Mouse (Mus musculus): Measurements from ENCODE around the gene Prdm5. TPM values are rescaled to one million over a fixed set of nuclear protein-coding genes. Genes with fewer than 3 reads are reported as not detected.

The Prdm5 gene
- polyA plus RNA-seq, 1 experiment from 2014 or later = 14.1 TPM

- H3K9ac ChIP-seq (ENCODE audit: low read length) = no peak overlapping the region
- WGBS = 89% methylated on average over 1 of the region's 1 CpGs
- H3K9me3 ChIP-seq (ENCODE audit: control insufficient read depth, low read length) = no peaks in the 10 kb centered on the region
- no peaks in the 10 kb centered on the region for H3K27me3 ChIP-seq (ENCODE audit: control insufficient read depth, insufficient read depth, low read length)
- no peak overlapping the region for H3K4me2 ChIP-seq (ENCODE audit: low read length)
- H3K36me3 ChIP-seq (ENCODE audit: control insufficient read depth, insufficient read depth, low read length) = peaks cover 23% of the 10 kb centered on the region
- no peak overlapping the region for H3K4me3 ChIP-seq (ENCODE audit: control insufficient read depth in 1 of 2, insufficient read depth in 1 of 2, low read depth in 1 of 2, low read length in 2 of 2)
- H3K4me1 ChIP-seq (ENCODE audit: control insufficient read depth in 2 of 2, insufficient read depth in 2 of 2, low read length in 2 of 2) = no peaks in the 10 kb centered on the region
- no peak overlapping the region for H3K27ac ChIP-seq (replicated peaks in 1 of 2; ENCODE audit: control insufficient read depth in 1 of 2, insufficient read depth in 1 of 2, low read depth in 2 of 2, low read length in 2 of 2)
- no peak for ATAC-seq (ENCODE audit: insufficient number of reproducible peaks, insufficient read depth, low FRiP score, low read depth)
These were observed 154.0 kb downstream of the Prdm5 start for GRCm38 (mm10) chr6:65932776-65933175.

GRCm38 (mm10) chr6:65933177-65933576, 154.4 kb downstream of the Prdm5 start:
- no peaks in the 10 kb centered on the region for H3K9me3 ChIP-seq (ENCODE audit: control insufficient read depth, low read length)
- H3K27ac ChIP-seq (replicated peaks in 1 of 2; ENCODE audit: control insufficient read depth in 1 of 2, insufficient read depth in 1 of 2, low read depth in 2 of 2, low read length in 2 of 2) = no peak overlapping the region
- 51% methylated on average over 4 of the region's 4 CpGs for WGBS
- ATAC-seq (ENCODE audit: insufficient number of reproducible peaks, insufficient read depth, low FRiP score, low read depth) = no peak
- H3K9ac ChIP-seq (ENCODE audit: low read length) = no peak overlapping the region
- H3K36me3 ChIP-seq (ENCODE audit: control insufficient read depth, insufficient read depth, low read length) = peaks cover 22% of the 10 kb centered on the region
- H3K4me3 ChIP-seq (ENCODE audit: control insufficient read depth in 1 of 2, insufficient read depth in 1 of 2, low read depth in 1 of 2, low read length in 2 of 2) = no peak overlapping the region
- no peaks in the 10 kb centered on the region for H3K27me3 ChIP-seq (ENCODE audit: control insufficient read depth, insufficient read depth, low read length)
- H3K4me2 ChIP-seq (ENCODE audit: low read length) = no peak overlapping the region
- H3K4me1 ChIP-seq (ENCODE audit: control insufficient read depth in 2 of 2, insufficient read depth in 2 of 2, low read length in 2 of 2) = no peaks in the 10 kb centered on the region

GRCm38 (mm10) chr6:65935566-65936281, 156.9 kb downstream of the Prdm5 start:
- Histone ChIP-seq H3K36me3 (ENCODE audit: control insufficient read depth, insufficient read depth, low read length) (peaks cover 18% of the 10 kb centered on the region), H3K4me2 (ENCODE audit: low read length) (no peak overlapping the region), H3K9me3 (ENCODE audit: control insufficient read depth, low read length) (no peaks in the 10 kb centered on the region), H3K27me3 (ENCODE audit: control insufficient read depth, insufficient read depth, low read length) (no peaks in the 10 kb centered on the region), H3K4me1 (ENCODE audit: control insufficient read depth in 2 of 2, insufficient read depth in 2 of 2, low read length in 2 of 2) (no peaks in the 10 kb centered on the region), H3K27ac (replicated peaks in 1 of 2; ENCODE audit: control insufficient read depth in 1 of 2, insufficient read depth in 1 of 2, low read depth in 2 of 2, low read length in 2 of 2) (no peak overlapping the region), H3K4me3 (ENCODE audit: control insufficient read depth in 1 of 2, insufficient read depth in 1 of 2, low read depth in 1 of 2, low read length in 2 of 2) (no peak overlapping the region), H3K9ac (ENCODE audit: low read length) (no peak overlapping the region)
- no peak for ATAC-seq (ENCODE audit: insufficient number of reproducible peaks, insufficient read depth, low FRiP score, low read depth)
- 79% methylated on average over 7 of the region's 7 CpGs for WGBS

- 85% methylated on average over 6 of the region's 6 CpGs for WGBS
- H3K4me3 ChIP-seq (ENCODE audit: control insufficient read depth in 1 of 2, insufficient read depth in 1 of 2, low read depth in 1 of 2, low read length in 2 of 2) = no peak overlapping the region
- H3K9me3 ChIP-seq (ENCODE audit: control insufficient read depth, low read length) = no peaks in the 10 kb centered on the region
These were observed 171.7 kb downstream of the Prdm5 start for GRCm38 (mm10) chr6:65950492-65950891.

GRCm38 (mm10) chr6:65952309-65952708, 173.5 kb downstream of the Prdm5 start, which contains the start of gene 4930544G11Rik:
4930544G11Rik (plus strand) TSS chr6:65952609.
- Histone ChIP-seq H3K9ac (ENCODE audit: low read length) (no peak within 1 kb of the TSS), H3K4me3 (ENCODE audit: control insufficient read depth in 1 of 2, insufficient read depth in 1 of 2, low read depth in 1 of 2, low read length in 2 of 2) (no peak within 1 kb of the TSS), H3K4me1 (ENCODE audit: control insufficient read depth in 2 of 2, insufficient read depth in 2 of 2, low read length in 2 of 2) (no peaks in the 10 kb centered on the region), H3K27me3 (ENCODE audit: control insufficient read depth, insufficient read depth, low read length) (no peaks in the 10 kb centered on the region), H3K36me3 (ENCODE audit: control insufficient read depth, insufficient read depth, low read length) (no peaks in the 10 kb centered on the region), H3K27ac (replicated peaks in 1 of 2; ENCODE audit: control insufficient read depth in 1 of 2, insufficient read depth in 1 of 2, low read depth in 2 of 2, low read length in 2 of 2) (no peak within 1 kb of the TSS), H3K4me2 (ENCODE audit: low read length) (no peak within 1 kb of the TSS), H3K9me3 (ENCODE audit: control insufficient read depth, low read length) (no peaks in the 10 kb centered on the region)
- no peak for ATAC-seq (ENCODE audit: insufficient number of reproducible peaks, insufficient read depth, low FRiP score, low read depth)
- WGBS = 90% methylated on average over 10 of the region's 10 CpGs

More at GRCm38 (mm10) chr6:65950492-65950891, 171.7 kb downstream of the Prdm5 start:
- ATAC-seq (ENCODE audit: insufficient number of reproducible peaks, insufficient read depth, low FRiP score, low read depth) = no peak
- H3K27ac ChIP-seq (replicated peaks in 1 of 2; ENCODE audit: control insufficient read depth in 1 of 2, insufficient read depth in 1 of 2, low read depth in 2 of 2, low read length in 2 of 2) = no peak overlapping the region
- H3K9ac ChIP-seq (ENCODE audit: low read length) = no peak overlapping the region
- H3K4me2 ChIP-seq (ENCODE audit: low read length) = no peak overlapping the region
- H3K4me1 ChIP-seq (ENCODE audit: control insufficient read depth in 2 of 2, insufficient read depth in 2 of 2, low read length in 2 of 2) = no peaks in the 10 kb centered on the region
- H3K36me3 ChIP-seq (ENCODE audit: control insufficient read depth, insufficient read depth, low read length) = no peaks in the 10 kb centered on the region
- no peaks in the 10 kb centered on the region for H3K27me3 ChIP-seq (ENCODE audit: control insufficient read depth, insufficient read depth, low read length)

GRCm38 (mm10) chr6:65969386-65970111, 190.8 kb downstream of the Prdm5 start:
- Histone ChIP-seq H3K4me3 (ENCODE audit: control insufficient read depth in 1 of 2, insufficient read depth in 1 of 2, low read depth in 1 of 2, low read length in 2 of 2) (no peak overlapping the region), H3K27ac (replicated peaks in 1 of 2; ENCODE audit: control insufficient read depth in 1 of 2, insufficient read depth in 1 of 2, low read depth in 2 of 2, low read length in 2 of 2) (no peak overlapping the region), H3K27me3 (ENCODE audit: control insufficient read depth, insufficient read depth, low read length) (no peaks in the 10 kb centered on the region), H3K36me3 (ENCODE audit: control insufficient read depth, insufficient read depth, low read length) (no peaks in the 10 kb centered on the region), H3K4me2 (ENCODE audit: low read length) (no peak overlapping the region), H3K9ac (ENCODE audit: low read length) (no peak overlapping the region), H3K9me3 (ENCODE audit: control insufficient read depth, low read length) (no peaks in the 10 kb centered on the region), H3K4me1 (ENCODE audit: control insufficient read depth in 2 of 2, insufficient read depth in 2 of 2, low read length in 2 of 2) (no peaks in the 10 kb centered on the region; a peak in 1 of 4 replicates)
- ATAC-seq (ENCODE audit: insufficient number of reproducible peaks, insufficient read depth, low FRiP score, low read depth) = no peak
- WGBS = 54% methylated on average over 6 of the region's 6 CpGs

GRCm38 (mm10) chr6:65970410-65970809, 191.6 kb downstream of the Prdm5 start:
- Histone ChIP-seq H3K9me3 (ENCODE audit: control insufficient read depth, low read length) (no peaks in the 10 kb centered on the region), H3K27me3 (ENCODE audit: control insufficient read depth, insufficient read depth, low read length) (no peaks in the 10 kb centered on the region), H3K36me3 (ENCODE audit: control insufficient read depth, insufficient read depth, low read length) (no peaks in the 10 kb centered on the region), H3K9ac (ENCODE audit: low read length) (no peak overlapping the region), H3K27ac (replicated peaks in 1 of 2; ENCODE audit: control insufficient read depth in 1 of 2, insufficient read depth in 1 of 2, low read depth in 2 of 2, low read length in 2 of 2) (no peak overlapping the region), H3K4me2 (ENCODE audit: low read length) (no peak overlapping the region), H3K4me3 (ENCODE audit: control insufficient read depth in 1 of 2, insufficient read depth in 1 of 2, low read depth in 1 of 2, low read length in 2 of 2) (no peak overlapping the region), H3K4me1 (ENCODE audit: control insufficient read depth in 2 of 2, insufficient read depth in 2 of 2, low read length in 2 of 2) (no peaks in the 10 kb centered on the region; a peak in 1 of 4 replicates)
- ATAC-seq (ENCODE audit: insufficient number of reproducible peaks, insufficient read depth, low FRiP score, low read depth) = no peak
- WGBS = 88% methylated on average over 9 of the region's 9 CpGs

All from heart, embryonic 14.5 days (tissue).